Mouse (Mus musculus) hindbrain, embryonic 16.5 days (tissue): ENCODE results near the gene Rbfox2. TPM values are rescaled to one million over a fixed set of nuclear protein-coding genes. Genes with fewer than 3 reads are reported as not detected.

Experiments used
- polyA plus RNA-seq: library from polyadenylated mRNA; unstranded; fragments of >200 nt; fragmentation: Nextera tagmentation; extraction: Ambion mirVana; gene quantifications from 2 replicates; pipeline ENCODE4 v1.2.1, GENCODE M21; 2015

The Rbfox2 gene
- polyA plus RNA-seq, 1 experiment from 2014 or later = 122 TPM

Other genes with a start within 250 kb of the Rbfox2 start
- not detected in 2 replicates for gene Apol7a, start 92.1 kb upstream of the Rbfox2 start, polyA plus RNA-seq
- 0.24 and 0.46 TPM in 2 replicates for gene Apol9a, start 104.1 kb upstream of the Rbfox2 start, polyA plus RNA-seq
- not detected in 2 replicates for gene Apol7b, start 140.5 kb upstream of the Rbfox2 start, polyA plus RNA-seq
- not detected in 2 replicates for gene Apol10a, start 170.0 kb upstream of the Rbfox2 start, polyA plus RNA-seq
- gene Apol11a, start 201.3 kb upstream of the Rbfox2 start, polyA plus RNA-seq = not detected in 2 replicates
- gene Apol7c, start 226.3 kb upstream of the Rbfox2 start, polyA plus RNA-seq = not detected in 2 replicates